Mouse (Mus musculus): Measurements from ENCODE around the gene Atp5g2.

DNA sequence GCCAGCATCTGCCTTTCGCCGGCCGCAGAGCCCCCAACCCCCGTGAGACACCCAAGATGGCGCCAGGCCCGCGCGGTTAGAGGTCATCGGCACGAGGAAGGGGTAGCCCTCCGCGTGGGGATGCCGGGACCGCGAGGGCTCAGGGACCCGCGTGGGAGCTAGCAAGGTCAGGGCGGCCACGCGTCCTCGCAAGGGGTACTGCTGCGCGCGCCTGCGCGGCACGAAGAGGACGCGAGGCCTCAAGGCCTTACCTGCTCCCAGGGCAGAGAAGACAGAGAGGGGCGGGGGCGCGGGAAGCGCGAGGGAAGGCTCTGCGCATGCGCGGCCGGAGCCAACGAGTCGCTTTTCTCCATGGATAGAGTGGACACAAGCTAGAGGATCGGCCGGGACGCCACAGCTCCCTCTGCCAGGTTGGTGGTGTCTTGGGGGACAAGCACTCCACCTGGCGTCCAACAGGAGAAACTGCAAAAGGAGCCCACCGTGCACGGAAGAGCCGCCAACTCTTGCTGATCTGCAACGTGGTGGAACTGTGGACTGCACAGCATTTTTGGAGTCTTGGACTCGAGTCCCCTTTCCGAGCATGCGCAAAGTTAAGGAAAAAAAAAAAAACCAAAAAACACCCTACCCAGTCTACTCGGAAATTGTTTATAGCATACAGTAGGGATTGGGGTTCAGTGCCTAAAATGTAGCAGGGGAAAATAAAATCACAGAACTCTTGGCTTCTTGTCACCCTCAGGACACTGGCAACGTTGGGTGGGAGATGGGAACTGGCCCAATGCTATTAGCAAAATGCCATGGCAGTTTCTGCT, 1.2 kb downstream of the Atp5g2 start:
- peak; percentile 100 for TF ChIP-seq CTCF (IDR thresholded peaks at IDR 0.05)
- peak; percentile 63 for TF ChIP-seq EP300 (IDR thresholded peaks at IDR 0.05)
